Mouse (Mus musculus) ES-Bruce4 (cell line): ENCODE data around the gene Tubb2b.

ENCODE experiments used
- CTCF ChIP-seq: IDR thresholded peaks from one replicate; pipeline ENCODE4 v1.8.1; 2011; ENCODE audit warnings: low read depth, low read length
- POLR2A ChIP-seq: IDR thresholded peaks from one replicate; pipeline ENCODE4 v1.8.1; 2011; ENCODE audit warnings: low read length; ENCODE audit not compliant: insufficient read depth

GRCm38 (mm10) chr13:34114654-34115053 is 15.6 kb downstream of the Tubb2b start:
- TF ChIP-seq CTCF: no peak
- TF ChIP-seq POLR2A: no peak
